Mouse (Mus musculus): ENCODE results near the gene Mapk13. TPM values are rescaled to one million over a fixed set of nuclear protein-coding genes. Genes with fewer than 3 reads are reported as not detected.
"Not testable (repeated sequence)": the region's sequence is repeated elsewhere in the genome, so short reads cannot be mapped to it uniquely, and the experiment has no call there.

Gene Mapk13
- under 1 TPM; 0.72 to 0.83 TPM for total RNA-seq (2021)

DNA sequence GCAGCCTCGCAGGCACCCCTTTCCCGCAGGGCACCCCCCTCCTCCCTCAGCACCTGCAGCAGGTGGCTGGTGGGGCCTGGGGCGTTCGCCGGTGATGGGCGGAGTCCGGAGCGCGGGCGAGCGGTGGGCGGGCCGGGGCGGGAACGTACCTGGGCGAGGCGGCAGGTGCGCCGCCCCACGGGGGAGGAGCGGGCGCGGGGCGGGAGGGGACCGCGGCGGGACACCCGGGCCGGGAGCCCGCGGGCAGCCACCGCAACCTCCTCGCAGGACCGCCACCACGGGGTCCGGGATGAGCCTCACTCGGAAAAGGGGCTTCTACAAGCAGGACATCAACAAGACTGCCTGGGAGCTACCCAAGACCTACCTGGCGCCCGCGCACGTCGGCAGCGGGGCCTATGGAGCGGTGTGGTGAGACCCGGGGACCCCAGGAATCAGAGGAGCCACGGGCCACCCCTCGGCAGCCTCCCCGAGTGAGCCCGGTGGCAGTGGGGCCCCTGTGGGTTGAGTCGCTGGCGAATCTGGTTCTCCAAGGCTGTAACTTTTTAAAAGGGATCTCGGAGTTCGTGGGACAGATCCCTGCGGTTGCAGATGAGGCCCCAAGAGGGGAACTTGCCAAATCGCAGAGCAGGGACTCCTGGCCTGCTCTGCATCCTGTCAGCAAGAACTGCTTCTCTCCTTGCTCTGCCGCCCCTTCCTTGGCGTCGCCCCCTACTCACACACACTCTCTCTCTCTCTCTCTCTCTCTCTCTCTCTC lies at the start of gene Mapk13:
Mapk13 (plus strand) TSS at position 177 of the 754 bp plus-strand sequence.
- intact Hi-C loops (cut with DNase I), result loop anchor here (10.0 kb wide), 1 partner anchor 156 kb away; no protein-coding TSS in a partner anchor
- no peak for DNase-seq

DNA sequence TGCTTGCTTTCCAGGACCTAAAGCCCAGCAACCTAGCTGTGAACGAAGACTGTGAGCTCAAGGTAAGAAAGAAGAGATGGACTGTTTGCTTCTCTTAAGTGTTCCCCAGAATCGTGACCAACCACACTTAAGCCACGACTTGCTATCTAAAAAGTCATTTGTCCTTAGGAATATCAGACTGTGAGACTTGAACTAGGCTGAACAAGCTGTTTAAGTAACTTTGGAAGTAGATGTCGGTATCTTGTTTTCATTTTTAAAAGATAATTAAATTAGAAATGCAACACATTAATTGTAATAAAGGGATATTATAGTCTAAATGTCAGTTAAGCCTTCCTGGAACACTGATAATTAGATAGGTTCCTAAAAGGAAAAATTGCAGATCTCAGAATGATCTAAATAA lies 43.3 kb upstream of the Mapk13 start, which contains the start of gene AC170998.1:
AC170998.1 (plus strand) TSS at position 301 of the 400 bp plus-strand sequence.
- intact Hi-C loops (cut with DNase I), result no loop called here
- no peak for DNase-seq

DNA sequence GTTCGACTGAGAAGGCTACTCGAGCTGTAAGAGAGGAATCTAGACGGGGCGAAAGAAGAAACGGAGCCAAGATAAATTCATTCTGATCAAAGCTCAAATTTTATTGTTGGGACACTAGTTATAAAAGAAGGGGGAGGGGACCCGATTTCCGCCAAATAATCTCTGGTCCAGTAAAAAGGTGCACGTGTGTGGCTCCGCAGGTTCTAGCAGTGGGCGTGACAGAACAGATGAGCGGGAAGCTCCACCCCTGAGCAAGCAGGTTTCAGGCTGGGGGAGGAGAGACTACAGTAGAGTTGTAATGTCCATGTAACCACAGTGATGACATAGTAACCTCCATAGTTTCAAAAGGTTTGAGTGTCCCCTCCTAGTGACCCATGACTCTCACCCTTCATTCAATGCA lies 41.6 kb upstream of the Mapk13 start:
- DNase-seq; intact Hi-C loops (cut with DNase I): not testable (repeated sequence)

DNA sequence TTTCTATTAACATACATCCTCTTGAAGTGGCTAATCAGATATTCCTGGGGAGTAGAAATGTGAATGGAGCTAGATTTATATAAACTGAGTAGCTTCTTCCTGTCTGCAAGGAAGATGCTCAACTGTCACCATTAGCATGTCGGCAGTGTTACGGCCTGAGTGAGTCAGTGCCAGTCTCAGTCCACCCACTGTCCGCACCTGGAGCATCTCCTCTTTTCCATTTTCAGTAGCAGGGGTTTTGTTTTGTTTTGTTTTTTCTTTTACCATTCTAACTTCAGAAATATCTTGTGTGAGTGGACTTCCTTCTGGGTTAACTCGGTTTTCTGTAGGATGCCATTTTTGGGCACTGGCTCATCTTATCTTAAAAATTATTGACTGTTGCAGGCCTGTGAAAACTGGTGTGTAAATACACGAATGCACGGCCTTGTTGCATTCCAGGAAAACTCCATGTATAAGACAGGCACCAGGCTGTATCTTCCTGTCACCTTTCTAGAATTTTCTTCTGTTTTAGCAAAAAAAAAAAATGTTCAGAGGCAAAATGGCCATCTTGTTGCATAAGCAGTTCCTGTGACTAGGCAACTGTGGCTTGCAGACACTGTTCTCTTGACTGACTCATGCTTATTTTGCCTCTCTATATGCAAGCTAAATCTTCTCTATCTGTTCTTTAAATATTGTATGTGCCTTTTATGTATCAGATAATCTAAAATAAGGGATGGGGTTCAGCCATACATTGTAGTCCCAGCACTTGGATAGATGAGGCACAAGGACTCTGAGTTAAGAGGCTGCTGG lies 33.6 kb upstream of the Mapk13 start:
- intact Hi-C loops (cut with DNase I), result no loop called here

DNA sequence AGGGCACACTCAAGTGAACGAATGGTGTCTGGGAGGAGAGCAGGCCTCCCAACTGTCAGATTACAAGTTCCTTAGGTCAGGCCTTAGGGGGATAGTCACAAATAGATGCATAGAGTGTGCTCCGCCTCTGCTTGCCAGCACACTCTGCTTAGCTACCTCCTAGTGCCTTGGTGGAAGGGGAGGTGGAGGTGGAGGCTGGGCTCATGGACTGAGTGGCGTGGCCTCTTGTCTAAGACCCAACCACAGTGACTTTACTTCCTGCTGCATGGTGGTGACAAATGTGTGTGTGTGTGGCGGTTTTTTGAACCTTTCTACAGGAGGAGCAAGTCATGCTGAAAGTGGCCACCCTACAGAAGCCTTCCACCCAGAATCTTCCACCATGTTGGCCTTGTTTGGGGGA lies 32.6 kb upstream of the Mapk13 start:
- DNase-seq, result no peak
- intact Hi-C loops (cut with DNase I), result no loop called here

More for the DNA sequence above, 33.6 kb upstream of the Mapk13 start:
- no peak for DNase-seq

DNA sequence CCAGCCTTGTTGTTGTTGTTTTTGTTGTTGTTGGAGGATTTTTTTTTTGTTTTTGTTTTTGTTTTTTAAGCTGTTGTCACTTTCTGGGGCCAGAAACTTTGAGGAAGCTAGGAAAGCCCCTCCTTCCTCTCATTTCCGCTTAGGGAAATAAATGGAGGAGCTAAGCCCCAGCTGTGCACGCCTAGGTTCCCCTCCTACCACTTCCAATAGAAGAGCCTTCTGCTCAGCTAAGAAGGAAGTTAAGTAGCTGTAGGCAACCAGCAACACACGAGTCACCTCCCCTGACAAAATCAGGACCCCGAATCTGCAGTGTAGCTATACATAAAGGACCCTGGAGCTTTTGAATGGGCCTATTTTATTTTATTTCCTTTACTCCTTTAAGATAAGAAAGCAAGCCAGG lies 31.1 kb upstream of the Mapk13 start:
- intact Hi-C loops (cut with DNase I), result no loop called here
- no peak for DNase-seq

DNA sequence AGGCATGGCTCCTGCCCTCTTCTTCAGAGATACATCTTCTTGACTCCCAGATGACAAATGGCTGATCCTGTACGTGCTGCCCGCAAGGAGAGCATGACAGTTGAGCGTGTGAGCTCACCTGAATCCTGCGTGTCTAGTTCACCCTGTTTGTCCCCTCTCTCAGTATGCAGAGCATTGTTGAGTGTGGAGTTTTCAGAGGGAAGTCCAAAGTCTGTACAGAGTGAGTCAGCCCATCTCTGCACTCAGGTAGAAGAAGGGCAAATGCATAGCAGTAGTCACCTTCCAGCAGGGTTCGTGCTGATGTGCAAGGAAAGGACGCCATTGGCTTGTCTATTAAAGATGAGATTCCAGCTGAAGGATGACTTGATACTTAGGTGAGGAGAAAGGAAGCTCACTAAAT lies 29.9 kb upstream of the Mapk13 start:
- intact Hi-C loops (cut with DNase I), result no loop called here
- DNase-seq, result no peak

DNA sequence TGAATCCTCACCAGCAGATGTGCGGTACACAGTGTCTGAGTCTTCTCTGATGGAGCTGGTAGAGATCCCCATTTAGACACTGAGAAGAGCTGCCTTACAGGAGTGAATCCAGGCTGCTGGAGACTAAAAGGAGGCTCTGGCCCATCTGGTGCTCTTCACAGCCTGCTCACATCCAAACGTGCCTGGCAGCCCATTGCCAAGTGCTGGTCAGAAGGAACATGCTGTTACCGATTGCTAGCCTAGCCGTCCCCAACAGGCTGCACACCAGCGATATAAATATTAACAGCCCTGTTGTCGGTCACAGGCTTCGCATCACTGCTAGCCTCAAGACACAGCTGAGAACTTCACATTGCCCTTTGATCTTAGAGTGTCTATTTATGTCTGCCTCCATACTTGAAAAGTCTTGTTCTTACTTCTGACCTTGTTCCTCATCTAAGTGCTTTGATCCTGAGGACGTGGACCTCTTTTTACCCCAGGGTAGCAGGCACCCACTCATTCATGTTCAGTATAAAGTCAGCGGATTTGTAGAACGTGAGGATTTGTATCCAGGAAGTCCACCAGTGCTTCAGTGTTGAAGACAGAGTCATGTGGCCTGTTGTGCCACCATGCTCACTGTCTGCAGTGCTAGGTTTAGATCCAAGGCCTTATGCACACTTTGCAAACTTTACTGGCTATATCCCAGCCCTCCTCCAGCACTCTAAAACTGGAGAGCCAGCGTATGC lies 25.8 kb upstream of the Mapk13 start:
- DNase-seq, result no peak
- intact Hi-C loops (cut with DNase I), result no loop called here

DNA sequence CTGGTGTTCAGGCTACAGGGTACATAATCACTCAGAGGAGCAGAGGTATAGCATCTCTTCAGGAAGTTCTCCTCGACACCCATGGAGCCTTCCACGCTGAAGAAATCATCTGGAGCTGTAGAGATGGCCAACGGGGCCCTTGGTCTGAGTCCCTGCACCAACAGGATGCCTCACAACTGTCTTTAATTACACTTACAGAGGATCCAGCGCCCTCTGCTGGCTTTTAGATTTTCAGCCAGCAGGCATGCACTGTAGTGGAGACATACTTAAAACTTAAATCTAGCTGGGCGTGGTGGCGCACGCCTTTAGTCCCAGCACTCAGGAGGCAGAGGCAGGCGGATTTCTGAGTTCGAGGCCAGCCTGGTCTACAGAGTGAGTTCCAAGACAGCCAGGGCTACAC lies 25.2 kb upstream of the Mapk13 start:
- DNase-seq, result no peak
- intact Hi-C loops (cut with DNase I), result no loop called here

DNA sequence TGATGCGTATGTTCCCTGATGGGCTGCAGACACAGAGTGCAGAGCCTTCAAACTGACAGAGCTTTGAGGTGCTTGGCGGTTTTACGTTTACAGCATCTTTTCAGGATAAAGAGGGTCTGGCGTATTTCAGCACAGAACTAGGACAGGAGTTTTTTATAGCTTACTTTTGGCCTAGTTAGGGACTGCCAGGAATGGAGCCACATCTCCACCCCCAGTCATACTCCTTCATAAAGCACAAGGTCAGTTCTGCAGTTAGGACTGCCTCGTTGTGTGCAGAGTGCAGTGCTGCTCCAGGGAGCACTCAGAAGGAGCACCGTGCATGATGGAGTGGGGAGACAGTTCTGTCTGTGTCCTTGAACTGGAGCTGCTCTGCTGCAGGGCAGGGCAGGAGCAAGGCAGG lies 23.3 kb upstream of the Mapk13 start:
- intact Hi-C loops (cut with DNase I), result no loop called here
- no peak for DNase-seq

DNA sequence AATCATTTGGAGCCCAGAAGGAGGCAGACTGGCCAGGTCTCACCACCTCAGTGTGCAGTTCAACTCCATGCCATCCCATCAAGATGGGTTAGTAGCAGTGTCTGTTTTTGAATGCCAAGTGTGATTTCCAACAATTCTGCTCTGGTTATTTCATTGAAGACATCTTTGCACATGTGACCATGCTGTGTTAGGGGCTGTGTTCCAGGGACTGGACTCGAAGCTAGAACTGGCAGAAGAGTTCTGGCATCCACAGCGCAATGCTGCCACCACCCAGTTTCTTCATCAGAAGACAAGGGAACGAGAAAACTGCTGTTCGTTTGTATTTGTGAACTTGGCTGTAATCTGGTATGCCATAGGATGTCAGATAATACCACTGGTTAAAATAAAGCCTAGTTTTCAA lies 21.1 kb upstream of the Mapk13 start:
- intact Hi-C loops (cut with DNase I), result no loop called here
- DNase-seq, result no peak

DNA sequence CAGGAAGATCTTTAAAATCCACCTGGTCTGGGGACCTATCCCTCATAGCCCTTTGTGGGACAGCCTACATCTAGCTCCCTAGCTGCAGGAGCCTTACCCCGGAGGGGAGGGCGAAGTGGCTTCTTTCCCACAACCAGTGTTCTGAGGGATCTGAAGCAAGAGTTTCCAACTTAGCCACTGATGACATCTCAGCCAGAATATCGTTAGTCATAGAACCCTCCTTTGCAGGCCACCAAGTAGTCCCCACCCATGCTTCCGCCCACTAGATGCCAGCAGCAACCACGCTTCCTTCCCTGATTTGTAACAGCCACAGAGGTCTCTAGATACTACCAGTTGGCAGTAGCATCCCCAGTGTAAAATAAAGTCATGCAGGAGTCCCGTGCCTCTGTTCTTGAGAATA lies 18.5 kb upstream of the Mapk13 start:
- intact Hi-C loops (cut with DNase I), result no loop called here
- DNase-seq, result no peak

DNA sequence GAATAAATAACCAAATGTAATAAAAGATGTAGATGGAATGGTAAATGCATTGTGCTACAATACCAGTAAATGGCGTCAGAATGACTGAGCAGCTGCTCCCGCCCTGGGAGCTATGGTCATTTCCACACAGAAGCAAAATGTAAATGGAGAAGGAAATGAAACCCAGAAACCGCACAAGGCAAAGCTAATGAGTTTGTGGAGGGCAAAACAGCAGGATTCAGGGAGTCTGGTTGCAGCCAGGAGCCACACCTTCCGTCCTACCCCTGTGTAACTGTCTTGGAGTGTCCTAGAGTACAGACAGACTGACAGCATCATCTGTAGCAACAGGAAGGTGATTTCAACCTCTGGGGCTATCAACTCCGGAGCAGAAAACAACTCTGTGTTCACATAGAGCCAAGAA lies 12.7 kb upstream of the Mapk13 start:
- DNase-seq, result no peak
- intact Hi-C loops (cut with DNase I), result no loop called here

DNA sequence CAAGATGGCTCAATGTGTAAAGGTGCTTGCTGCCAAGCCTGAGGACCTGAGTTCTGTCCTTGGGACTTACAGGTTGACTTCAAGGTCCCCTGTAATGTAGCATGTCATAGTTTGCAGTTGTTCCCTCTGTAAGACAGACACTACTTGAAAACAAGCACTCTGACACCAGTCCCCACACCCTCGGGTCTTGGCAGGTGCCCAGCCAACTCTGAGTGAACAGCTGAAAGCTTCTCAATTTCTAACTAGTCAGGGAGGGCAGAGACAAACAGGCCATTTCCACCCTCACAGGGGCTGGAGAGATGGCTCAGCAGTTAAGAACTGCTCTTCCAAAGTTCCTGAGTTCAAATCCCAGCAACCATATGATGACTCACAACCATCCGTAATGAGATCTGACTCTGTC lies 11.6 kb upstream of the Mapk13 start:
- DNase-seq, result peak; percentile 33
- intact Hi-C loops (cut with DNase I), result no loop called here

DNA sequence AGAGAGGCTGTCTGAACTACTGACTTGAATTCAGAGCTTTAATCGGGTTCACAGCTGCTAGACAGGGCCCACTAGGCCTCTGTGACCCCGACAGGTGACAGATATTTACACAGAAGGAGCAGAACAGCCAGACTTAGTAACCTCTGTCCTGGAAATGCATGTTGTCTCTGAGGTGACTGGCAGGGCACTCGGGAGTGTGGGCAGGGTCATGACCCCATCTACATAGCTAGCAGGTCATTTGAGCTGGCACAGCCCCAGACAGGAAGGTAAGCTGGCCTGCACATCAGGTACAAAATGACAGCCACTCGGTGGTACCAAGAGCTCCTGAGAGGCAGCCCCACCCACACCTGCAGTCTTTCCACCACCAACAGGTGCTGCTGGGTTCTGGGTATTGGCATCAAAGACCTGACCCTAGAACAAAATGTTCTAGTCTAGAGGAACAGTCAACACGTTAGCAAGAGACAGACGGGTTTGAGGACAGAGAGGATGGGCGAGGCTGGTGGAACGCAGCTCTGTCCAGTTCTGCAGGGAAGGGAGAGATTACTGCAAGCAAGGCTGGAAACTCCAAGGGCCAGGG lies 8.3 kb upstream of the Mapk13 start:
- intact Hi-C loops (cut with DNase I), result loop anchor here (10.0 kb wide), 1 partner anchor 164 kb away; no protein-coding TSS in a partner anchor

DNA sequence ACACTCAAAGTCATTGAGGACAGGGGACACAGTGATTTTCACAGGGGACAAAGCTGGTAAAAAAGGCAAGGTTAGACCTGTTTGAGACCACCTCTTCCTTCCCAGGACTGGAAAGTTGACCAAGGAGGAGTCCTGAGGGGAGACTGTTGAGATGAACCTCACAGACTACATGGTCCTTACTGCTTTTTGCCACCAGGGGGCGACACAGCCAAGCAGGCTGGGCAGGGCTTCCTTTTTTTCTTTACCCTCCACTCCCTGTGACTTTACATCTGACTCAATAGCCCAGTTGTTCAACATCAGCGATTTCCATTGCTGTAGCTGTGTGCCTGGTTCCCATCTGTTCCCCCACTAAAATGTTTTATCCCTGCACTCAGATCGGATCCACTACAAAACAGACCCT lies 7.2 kb upstream of the Mapk13 start:
- DNase-seq, result peak; percentile 77
- intact Hi-C loops (cut with DNase I), result loop anchor here (10.0 kb wide), 1 partner anchor 163 kb away; no protein-coding TSS in a partner anchor

More for the DNA sequence above, 8.3 kb upstream of the Mapk13 start:
- no peak for DNase-seq

DNA sequence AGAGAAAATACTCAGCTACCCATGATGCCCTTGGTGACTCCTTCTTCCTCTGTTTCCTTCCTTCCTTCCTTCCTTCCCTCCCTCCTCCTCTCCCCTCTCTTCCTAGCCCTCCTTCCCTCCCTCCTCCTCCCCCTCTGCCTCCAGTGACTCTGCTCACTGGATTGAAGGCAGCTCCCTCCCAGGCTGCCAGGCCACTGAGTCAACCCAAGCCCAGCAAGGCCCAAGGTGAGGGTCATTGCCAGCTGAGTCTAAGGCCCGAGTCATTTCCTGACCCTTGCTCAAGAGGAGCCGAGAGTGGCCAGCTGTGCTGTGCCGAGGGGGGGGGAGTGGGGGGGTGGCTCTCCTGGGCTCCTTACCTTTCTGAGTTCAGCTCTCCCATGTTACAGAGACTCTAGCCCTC lies 2.9 kb upstream of the Mapk13 start:
- DNase-seq, result no peak
- intact Hi-C loops (cut with DNase I), result loop anchor here (10.0 kb wide), 1 partner anchor 159 kb away; no protein-coding TSS in a partner anchor

DNA sequence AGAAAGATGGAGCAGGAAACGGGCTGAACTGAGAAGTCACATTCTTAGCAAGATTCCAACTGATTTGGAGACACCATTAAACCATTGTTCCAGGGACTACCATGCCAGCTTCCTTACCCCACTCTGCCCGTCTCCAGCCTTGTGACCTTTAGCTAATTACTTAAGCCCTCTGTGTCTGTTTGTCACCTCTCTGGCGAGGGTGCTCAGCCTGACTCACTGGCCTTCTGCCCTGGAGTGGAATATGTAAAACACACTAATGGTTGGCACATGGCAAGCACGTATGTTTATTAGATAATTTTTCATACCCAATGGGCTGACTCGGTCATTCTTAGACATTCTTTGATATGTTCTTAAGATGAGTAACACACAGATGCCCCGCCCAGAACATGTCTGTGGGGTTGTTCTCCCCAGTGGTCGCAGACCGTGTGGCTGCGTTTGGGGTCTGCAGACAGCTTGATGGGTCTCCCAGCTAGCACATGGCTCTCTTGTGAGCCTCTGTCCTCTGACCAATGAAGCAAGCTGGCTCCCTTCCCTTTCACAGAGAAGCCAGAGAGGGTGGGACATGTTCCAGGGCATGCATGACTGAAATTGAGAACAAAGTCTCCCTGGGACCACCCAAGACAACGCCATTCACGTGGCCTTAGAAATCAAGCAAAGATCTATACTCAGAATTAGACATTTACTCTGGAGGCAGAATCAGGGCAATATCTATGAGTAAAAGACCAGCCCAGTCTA lies 2.1 kb upstream of the Mapk13 start:
- intact Hi-C loops (cut with DNase I), result loop anchor here (10.0 kb wide), 1 partner anchor 158 kb away; no protein-coding TSS in a partner anchor
- DNase-seq, result peak; percentile 33

DNA sequence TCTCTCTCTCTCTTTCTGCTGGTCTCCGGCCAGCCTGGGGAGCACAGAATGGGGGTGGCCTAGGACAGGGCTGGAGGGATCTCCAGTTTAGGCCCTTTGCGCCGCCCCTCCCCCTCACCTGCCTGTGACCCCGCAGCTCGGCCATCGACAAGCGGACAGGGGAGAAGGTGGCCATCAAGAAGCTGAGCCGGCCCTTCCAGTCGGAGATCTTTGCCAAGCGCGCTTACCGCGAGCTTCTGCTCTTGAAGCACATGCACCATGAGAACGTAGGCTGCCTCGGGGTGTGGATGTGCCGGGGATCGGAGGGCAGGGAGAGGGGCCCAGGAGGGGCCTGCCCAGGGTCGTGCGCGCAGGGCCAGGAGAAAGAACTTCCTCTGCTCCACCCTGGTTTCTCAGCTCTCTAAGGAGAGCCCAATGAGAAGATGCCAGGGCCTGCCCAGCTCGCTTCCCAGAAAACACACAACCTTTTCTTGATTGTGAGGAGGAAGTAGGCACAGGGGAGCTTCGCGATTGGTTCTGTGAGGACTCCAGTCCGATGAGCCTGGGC lies 851 bp downstream of the Mapk13 start:
- intact Hi-C loops (cut with DNase I), result loop anchor here (10.0 kb wide), 1 partner anchor 155 kb away; no protein-coding TSS in a partner anchor
- peak; percentile 27 for DNase-seq

DNA sequence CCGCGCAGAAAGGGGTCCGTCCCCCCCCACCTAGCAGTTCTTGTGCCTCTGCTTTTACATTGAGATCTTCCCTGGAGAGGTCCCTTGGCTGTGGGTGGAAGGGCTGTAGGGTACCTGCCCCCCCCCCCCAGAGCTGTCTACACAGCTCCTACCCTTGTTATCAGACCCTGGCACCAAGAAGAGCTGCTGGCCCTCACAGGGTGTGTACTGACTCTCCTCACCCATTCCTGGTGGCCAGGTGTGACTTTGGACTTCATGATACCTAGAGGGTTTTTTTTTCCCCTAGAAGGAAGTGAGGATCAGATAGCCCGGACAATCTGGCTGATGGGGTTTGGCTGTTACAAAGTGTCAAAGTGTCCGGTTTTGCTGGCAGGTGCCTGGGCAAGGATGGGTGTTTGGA lies 2.2 kb downstream of the Mapk13 start:
- DNase-seq, result no peak
- intact Hi-C loops (cut with DNase I), result no loop called here

All from left cerebral cortex, postnatal 4 days (tissue).